Mouse (Mus musculus): Measurements from ENCODE around the gene 2200002D01Rik. TPM values are rescaled to one million over a fixed set of nuclear protein-coding genes. Genes with fewer than 3 reads are reported as not detected.

2200002D01Rik gene
- polyA plus RNA-seq, 1 experiment from 2014 or later = 4.1 TPM

DNA sequence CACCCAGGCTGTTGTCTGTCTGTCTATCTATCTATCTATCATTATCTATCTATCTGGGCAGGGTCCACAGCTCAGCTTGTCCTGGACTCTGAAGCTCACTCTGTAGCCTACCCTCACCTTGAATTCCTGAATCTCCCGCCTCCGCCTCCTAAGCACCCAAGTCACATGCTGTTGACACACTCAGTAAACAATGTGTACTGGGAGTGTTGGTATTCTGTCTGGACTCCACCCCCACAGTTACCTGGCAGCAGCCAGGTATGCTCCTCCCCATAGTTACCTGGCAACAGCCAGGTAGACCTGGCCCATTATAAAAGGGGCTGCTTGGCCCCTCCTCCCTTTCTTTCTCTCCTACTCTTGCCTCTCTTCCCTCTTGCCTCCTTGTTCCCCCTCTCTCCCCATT, 39.8 kb upstream of the 2200002D01Rik start:
- H3K4me1 ChIP-seq = peaks cover 42% of the 10 kb centered on the region
- no peak for DNase-seq (ENCODE audit: extremely low spot score, low spot score)

DNA sequence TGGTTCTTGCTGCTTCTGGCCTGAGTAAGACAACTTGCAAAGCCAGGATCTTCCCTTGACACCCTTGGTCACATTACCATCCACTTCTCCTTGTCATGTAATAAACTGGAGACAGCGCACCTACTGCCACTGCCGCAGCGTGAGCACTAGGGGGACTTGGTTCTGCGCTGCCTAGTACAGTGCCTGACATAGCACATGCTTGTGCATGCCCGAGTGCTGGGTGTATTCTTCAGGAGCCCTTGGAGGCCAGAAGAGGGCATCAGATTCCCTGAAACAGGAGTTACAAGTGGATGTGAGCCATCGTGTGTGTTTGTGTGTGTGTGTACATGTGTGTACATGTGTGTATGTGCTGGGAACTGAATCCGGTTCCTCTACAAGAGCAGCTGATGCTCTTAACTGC, 39.2 kb upstream of the 2200002D01Rik start:
- Histone ChIP-seq H3K36me3 (replicated peaks) (no peaks in the 10 kb centered on the region), H3K27me3 (ENCODE audit: poor library complexity, severe bottlenecking) (peaks cover 75% of the 10 kb centered on the region), H3K4me3 (no peak overlapping the region), H3K9me3 (no peaks in the 10 kb centered on the region), H3K4me1 (peaks cover 36% of the 10 kb centered on the region), H3K27ac (no peak overlapping the region)
- WGBS = 91% methylated on average over 7 of the region's 7 CpGs
- DNase-seq (ENCODE audit: extremely low spot score, low spot score) = no peak

More for the DNA sequence above, 39.8 kb upstream of the 2200002D01Rik start:
- WGBS = 90% methylated on average over 2 of the region's 2 CpGs
- H3K27ac ChIP-seq = no peak overlapping the region
- peaks cover 75% of the 10 kb centered on the region for H3K27me3 ChIP-seq (ENCODE audit: poor library complexity, severe bottlenecking)
- H3K9me3 ChIP-seq = no peaks in the 10 kb centered on the region
- no peaks in the 10 kb centered on the region for H3K36me3 ChIP-seq (replicated peaks)
- H3K4me3 ChIP-seq = no peak overlapping the region

DNA sequence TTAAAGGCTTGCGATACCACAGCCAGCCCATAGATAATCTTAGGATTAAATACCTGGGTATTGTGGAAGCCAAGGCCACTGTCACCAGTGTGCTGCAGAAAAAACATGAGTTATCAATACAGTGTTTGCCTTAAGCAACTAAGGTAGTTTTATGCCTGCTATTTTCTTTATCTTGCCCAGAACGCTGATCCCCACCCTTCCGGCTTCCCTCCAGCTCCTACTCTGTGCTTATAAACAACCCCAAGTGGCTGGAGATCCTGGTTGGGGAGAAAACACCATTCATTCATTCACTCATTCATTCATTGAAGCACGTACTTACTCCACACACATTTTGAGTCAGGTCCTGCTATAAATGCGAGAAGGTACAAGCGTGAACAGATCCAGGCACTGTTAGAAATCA, 36.3 kb upstream of the 2200002D01Rik start:
- no peaks in the 10 kb centered on the region for H3K36me3 ChIP-seq (replicated peaks)
- WGBS = 94% methylated on average over 6 of the region's 6 CpGs
- H3K9me3 ChIP-seq = no peaks in the 10 kb centered on the region
- no peak for DNase-seq (ENCODE audit: extremely low spot score, low spot score)
- H3K4me3 ChIP-seq = no peak overlapping the region
- no peak overlapping the region for H3K27ac ChIP-seq
- H3K27me3 ChIP-seq (ENCODE audit: poor library complexity, severe bottlenecking) = peaks cover 82% of the 10 kb centered on the region
- H3K4me1 ChIP-seq = peaks cover 33% of the 10 kb centered on the region

DNA sequence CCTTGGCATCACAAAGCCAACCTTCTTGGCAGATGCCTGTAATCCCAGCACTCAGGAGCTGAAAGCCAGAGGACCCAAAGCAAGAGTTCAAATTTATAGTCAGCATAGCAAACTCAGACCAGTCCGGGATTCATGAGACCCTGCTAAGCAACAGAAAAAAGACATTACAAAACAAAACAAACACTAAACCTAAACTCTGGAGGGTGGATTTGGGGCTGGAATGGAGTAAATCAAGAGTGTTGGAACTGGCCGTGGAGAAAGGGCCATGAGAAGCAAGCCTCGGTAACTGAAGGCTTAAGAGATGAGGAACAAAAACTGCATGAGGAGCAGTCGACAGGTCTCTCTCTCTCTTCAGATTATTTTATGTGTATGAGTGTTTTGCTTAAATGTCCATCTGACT, 35.6 kb upstream of the 2200002D01Rik start:
- DNase-seq (ENCODE audit: extremely low spot score, low spot score) = no peak
- H3K27me3 ChIP-seq (ENCODE audit: poor library complexity, severe bottlenecking) = peaks cover 82% of the 10 kb centered on the region
- 90% methylated on average over 4 of the region's 4 CpGs for WGBS
- no peaks in the 10 kb centered on the region for H3K36me3 ChIP-seq (replicated peaks)
- H3K27ac ChIP-seq = no peak overlapping the region
- no peak overlapping the region for H3K4me3 ChIP-seq
- peaks cover 27% of the 10 kb centered on the region for H3K4me1 ChIP-seq
- H3K9me3 ChIP-seq = no peaks in the 10 kb centered on the region

DNA sequence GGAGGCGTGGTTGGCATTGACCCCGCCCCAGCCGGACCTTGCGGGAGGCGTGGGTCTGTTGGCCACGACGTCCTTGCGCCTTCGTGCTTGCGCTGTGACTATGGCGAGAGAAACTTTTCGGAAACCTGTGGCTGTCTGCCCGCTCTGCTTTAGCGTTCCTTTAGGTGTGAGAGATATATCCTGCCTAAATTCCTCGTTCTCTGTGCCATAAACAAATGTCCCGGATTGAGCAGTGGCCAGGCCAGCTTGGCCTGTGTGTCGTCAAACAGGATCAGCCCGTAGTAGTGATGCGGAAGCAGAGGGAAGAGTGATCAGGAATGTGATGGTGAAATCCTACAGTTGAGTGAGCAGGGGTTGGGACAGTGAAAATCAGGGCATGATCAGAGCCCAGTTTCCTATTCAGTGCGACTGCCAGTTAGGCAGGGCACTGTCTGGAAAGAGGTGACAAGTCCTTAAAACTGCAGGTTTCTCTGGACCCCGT, 33.8 kb upstream of the 2200002D01Rik start:
- H3K27ac ChIP-seq = peak overlapping the region; percentile 84
- 11% methylated on average over 21 of the region's 21 CpGs for WGBS
- no peaks in the 10 kb centered on the region for H3K36me3 ChIP-seq (replicated peaks)
- no peaks in the 10 kb centered on the region for H3K9me3 ChIP-seq
- peaks cover 65% of the 10 kb centered on the region for H3K27me3 ChIP-seq (ENCODE audit: poor library complexity, severe bottlenecking)
- peak overlapping the region; percentile 73 for H3K4me3 ChIP-seq
- H3K4me1 ChIP-seq = peaks cover 23% of the 10 kb centered on the region
- no peak for DNase-seq (ENCODE audit: extremely low spot score, low spot score)

DNA sequence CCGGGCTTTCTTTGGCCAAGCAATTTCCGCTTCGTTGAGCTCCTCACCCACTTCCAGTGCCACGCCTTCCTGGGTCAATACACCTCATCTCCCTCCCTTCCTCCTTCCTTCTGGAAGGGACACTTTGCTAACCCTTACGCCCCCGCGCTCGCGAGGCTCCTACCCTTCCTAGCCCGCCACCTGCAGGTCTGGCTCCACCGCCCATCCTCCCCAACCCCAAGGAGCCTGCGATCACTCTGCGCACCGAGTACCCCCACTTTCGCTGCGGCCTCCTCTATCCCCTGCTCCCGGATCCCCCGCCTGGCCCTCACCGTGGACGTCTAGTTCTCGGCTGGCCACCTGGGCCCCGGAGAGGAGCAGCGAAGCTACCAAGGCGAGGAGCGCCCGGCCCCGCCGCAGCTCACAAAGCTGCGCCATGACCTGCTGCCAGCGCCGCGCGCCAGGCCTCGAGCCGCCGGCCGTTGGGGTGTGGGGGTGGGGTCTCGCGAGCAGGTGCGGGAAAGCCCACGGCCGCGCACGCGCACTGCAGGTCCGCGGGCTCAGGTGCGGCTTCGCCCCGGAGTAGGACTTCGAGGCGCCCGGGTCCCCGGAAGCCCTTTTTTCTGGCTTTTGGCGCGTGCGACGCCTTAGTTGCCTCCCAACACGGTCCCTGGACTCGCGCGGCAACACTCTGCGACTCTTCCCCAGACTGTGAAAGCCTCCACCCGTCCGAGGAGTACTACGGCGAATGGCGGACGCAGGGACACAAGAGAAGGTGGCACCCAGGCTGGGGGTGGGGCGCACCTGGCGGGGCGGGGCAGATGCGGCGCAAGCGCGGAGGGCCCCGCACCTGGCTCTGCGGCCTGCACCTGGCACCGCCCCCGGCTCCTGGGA, 33.2 kb upstream of the 2200002D01Rik start, which contains the start of gene Spint2:
Gene Spint2, minus strand, starts transcription at position 712 of the 873 bp plus-strand sequence.
- Histone ChIP-seq H3K4me3 (peak within 1 kb of the TSS; percentile 73), H3K27me3 (ENCODE audit: poor library complexity, severe bottlenecking) (peaks cover 63% of the 10 kb centered on the region), H3K4me1 (peaks cover 23% of the 10 kb centered on the region), H3K36me3 (replicated peaks) (no peaks in the 10 kb centered on the region), H3K27ac (peak within 1 kb of the TSS; percentile 84), H3K9me3 (no peaks in the 10 kb centered on the region)
- under 1% methylated on average over 80 of the region's 80 CpGs for WGBS
- peak; percentile 48 for DNase-seq (ENCODE audit: extremely low spot score, low spot score)

DNA sequence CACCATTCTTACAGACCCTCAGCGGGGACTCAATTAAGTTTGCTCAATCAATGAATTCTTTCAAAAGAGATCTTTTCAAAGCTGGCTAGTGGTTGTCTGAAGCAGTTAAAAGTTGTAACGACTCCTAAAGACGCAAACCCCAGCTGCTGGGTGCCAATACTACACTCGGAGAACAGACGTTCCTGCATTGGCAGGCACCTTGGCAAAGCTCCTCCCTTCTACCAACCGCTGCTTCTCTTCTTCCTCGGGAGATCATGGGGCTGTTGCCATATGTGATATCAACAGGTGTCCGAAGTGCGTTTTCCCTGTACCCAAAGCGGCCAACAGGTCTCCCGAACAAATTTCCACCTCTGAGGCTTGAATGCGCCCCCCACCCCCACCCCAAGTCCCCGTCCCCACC, 32.5 kb upstream of the 2200002D01Rik start:
- peaks cover 63% of the 10 kb centered on the region for H3K27me3 ChIP-seq (ENCODE audit: poor library complexity, severe bottlenecking)
- peaks cover 23% of the 10 kb centered on the region for H3K4me1 ChIP-seq
- no peak for DNase-seq (ENCODE audit: extremely low spot score, low spot score)
- no peaks in the 10 kb centered on the region for H3K9me3 ChIP-seq
- peak overlapping the region; percentile 84 for H3K27ac ChIP-seq
- H3K4me3 ChIP-seq = peak overlapping the region; percentile 73
- H3K36me3 ChIP-seq (replicated peaks) = no peaks in the 10 kb centered on the region
- 12% methylated on average over 13 of the region's 13 CpGs for WGBS

DNA sequence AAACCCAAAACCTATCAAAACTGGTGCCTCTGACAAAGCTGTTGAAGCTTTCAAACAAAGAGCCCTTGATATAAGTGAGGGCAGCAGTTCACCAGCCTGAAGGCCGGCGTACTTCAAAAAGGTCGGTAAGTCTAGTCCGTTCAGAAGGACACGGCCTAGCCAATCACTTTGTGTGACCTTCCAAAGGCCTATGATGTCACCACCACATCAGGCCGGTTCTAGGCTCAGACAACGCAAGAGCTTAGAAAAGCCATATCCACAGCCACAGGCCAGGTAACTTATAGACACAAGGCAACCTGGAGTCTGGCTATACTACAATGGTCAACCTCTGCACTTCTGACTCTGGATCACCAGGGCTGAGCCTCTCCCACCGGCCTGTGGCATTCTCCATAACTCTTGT, 31.7 kb upstream of the 2200002D01Rik start:
- Histone ChIP-seq H3K27me3 (ENCODE audit: poor library complexity, severe bottlenecking) (peaks cover 55% of the 10 kb centered on the region), H3K36me3 (replicated peaks) (no peaks in the 10 kb centered on the region), H3K4me3 (no peak overlapping the region), H3K4me1 (peaks cover 23% of the 10 kb centered on the region), H3K9me3 (no peaks in the 10 kb centered on the region), H3K27ac (no peak overlapping the region)
- DNase-seq (ENCODE audit: extremely low spot score, low spot score) = no peak
- 79% methylated on average over 8 of the region's 8 CpGs for WGBS

DNA sequence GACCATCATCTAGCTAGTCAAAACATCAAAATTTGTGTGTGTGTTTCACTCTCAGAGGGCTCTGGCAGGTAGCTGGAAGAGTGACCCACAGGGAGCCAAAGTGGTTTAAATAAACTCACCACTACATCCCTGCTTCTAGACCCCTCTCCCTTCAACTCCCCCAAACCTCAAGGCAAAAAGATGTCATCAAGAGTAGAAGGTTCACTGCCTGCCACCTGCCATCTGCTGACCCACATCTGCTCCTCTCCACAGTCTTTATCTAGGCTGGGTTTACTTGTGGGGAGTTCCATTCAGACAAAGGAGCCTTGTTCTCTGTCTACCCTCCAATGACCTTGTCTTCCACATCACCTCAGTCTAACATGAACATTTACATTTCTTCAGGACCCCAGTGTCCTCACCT, 31.0 kb upstream of the 2200002D01Rik start:
- Histone ChIP-seq H3K27ac (no peak overlapping the region), H3K4me3 (no peak overlapping the region), H3K9me3 (no peaks in the 10 kb centered on the region), H3K4me1 (peaks cover 23% of the 10 kb centered on the region), H3K27me3 (ENCODE audit: poor library complexity, severe bottlenecking) (peaks cover 48% of the 10 kb centered on the region), H3K36me3 (replicated peaks) (no peaks in the 10 kb centered on the region)
- no peak for DNase-seq (ENCODE audit: extremely low spot score, low spot score)

DNA sequence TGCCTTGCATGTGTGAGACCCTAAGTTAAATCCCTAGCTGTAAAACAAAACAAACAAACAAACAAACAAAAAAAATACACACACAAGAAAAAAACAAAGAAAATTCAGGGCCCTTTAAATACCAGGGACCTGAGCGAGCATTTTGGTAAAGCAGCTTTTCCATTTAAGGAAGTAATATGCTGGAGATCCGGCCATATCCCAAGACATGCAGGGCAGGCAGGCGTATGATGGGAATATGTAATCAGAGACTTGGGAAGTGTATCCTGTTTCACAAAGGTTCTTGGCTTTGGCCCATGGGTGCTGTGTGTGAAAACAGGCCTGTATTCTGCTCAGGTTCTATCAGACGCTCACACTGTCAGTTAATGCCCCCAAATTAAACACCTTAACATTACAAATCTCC, 29.2 kb upstream of the 2200002D01Rik start:
- WGBS = 87% methylated on average over 4 of the region's 4 CpGs
- Histone ChIP-seq H3K27ac (no peak overlapping the region), H3K4me3 (no peak overlapping the region), H3K36me3 (replicated peaks) (no peaks in the 10 kb centered on the region), H3K4me1 (peaks cover 23% of the 10 kb centered on the region), H3K27me3 (ENCODE audit: poor library complexity, severe bottlenecking) (peaks cover 35% of the 10 kb centered on the region), H3K9me3 (no peaks in the 10 kb centered on the region)
- DNase-seq (ENCODE audit: extremely low spot score, low spot score) = no peak

DNA sequence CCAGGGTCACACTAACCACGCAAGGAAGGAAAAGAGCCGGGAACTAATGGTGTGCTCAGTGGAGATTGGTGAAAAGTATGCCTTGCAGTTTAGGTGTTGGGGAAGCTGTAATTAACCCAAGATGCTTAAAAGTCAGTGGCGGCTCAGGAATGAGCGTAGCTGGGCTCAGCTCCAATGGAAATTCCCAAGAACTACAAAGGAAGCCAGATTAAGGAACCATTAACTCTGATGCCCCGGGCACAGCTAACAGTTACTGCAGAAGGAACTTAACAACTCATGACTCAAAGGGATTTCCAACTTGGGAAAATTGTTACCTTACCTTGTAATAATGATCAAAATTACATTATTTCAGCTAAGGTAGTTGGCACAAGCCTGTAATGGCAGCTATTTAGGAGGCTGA, 28.4 kb upstream of the 2200002D01Rik start:
- peaks cover 27% of the 10 kb centered on the region for H3K27me3 ChIP-seq (ENCODE audit: poor library complexity, severe bottlenecking)
- no peak overlapping the region for H3K4me3 ChIP-seq
- H3K36me3 ChIP-seq (replicated peaks) = no peaks in the 10 kb centered on the region
- DNase-seq (ENCODE audit: extremely low spot score, low spot score) = no peak
- H3K9me3 ChIP-seq = no peaks in the 10 kb centered on the region
- no peak overlapping the region for H3K27ac ChIP-seq
- 78% methylated on average over 5 of the region's 5 CpGs for WGBS
- H3K4me1 ChIP-seq = peaks cover 15% of the 10 kb centered on the region

DNA sequence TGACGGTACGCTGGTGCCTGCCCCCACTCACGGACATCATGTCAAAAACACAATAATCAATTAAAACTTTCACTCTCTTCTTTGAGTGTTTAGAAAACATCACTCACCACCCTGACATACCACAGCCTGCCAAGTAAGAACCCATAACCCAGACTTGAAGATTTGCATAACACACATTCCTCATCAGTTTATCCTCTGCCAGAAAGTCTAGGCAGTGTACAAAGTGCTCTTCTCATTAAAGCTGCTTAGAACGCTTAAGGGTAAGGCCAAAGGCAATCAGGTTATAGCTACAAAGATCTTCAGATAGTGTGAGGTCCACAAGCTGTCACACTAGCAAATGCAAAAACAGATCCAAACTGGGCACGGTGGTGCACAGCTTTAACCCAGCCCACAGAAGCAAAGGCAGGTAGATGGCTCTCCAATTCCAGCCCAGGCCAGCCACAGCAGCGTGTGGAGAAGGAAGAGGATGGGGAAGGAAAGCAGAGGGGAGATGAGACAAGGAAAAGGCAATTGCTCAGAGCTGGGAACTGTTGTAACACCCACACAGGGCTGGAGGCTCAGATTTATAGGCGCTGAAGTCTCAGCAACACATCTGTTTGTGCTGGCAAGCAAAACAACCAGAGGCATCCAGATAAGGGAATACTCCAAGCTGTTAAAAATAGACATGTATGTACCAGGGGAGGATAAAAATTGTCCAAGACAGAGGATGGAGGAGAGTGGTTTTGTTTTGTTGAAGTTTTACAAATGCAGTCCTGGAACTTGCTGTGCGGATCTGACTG, 23.6 kb upstream of the 2200002D01Rik start:
- Histone ChIP-seq H3K36me3 (replicated peaks) (no peaks in the 10 kb centered on the region), H3K27me3 (ENCODE audit: poor library complexity, severe bottlenecking) (no peaks in the 10 kb centered on the region), H3K4me1 (peaks cover 3% of the 10 kb centered on the region), H3K9me3 (no peaks in the 10 kb centered on the region), H3K27ac (no peak overlapping the region), H3K4me3 (no peak overlapping the region)
- 86% methylated on average over 8 of the region's 8 CpGs for WGBS
- no peak for DNase-seq (ENCODE audit: extremely low spot score, low spot score)

DNA sequence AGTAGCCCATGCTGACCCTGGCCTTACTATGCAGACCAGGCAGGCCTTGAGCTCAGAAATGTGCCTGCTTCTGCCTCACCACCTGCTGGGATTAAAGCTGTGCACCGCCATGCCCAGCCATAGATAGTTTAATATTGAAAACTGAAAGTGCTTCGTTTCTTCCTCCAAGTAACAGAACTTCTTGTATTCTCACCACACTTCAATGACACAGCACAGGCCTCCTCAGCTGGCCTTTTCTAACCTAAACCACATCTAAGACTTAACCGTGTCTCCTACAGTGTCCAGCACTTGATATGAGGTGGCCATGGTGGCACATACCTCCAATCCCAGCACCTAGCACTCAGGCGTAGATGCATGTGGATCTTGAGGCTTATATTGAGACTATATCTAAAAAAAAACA, 22.2 kb upstream of the 2200002D01Rik start:
- H3K4me3 ChIP-seq = no peak overlapping the region
- no peak for DNase-seq (ENCODE audit: extremely low spot score, low spot score)
- H3K4me1 ChIP-seq = peaks cover 11% of the 10 kb centered on the region
- H3K27me3 ChIP-seq (ENCODE audit: poor library complexity, severe bottlenecking) = no peaks in the 10 kb centered on the region
- WGBS = 90% methylated on average over 4 of the region's 4 CpGs
- no peaks in the 10 kb centered on the region for H3K9me3 ChIP-seq
- H3K27ac ChIP-seq = no peak overlapping the region
- H3K36me3 ChIP-seq (replicated peaks) = no peaks in the 10 kb centered on the region

Data from forebrain, embryonic 10.5 days (tissue).